Mouse (Mus musculus): ENCODE measurements around the gene Foxj1. TPM values are rescaled to one million over a fixed set of nuclear protein-coding genes. Genes with fewer than 3 reads are reported as not detected.
"Not testable (repeated sequence)": the region's sequence is repeated elsewhere in the genome, so short reads cannot be mapped to it uniquely, and the experiment has no call there.

The Foxj1 gene
- total and polyA plus RNA-seq, 3 experiments = 0.26 to 3.0 (median 2.6) TPM

DNA sequence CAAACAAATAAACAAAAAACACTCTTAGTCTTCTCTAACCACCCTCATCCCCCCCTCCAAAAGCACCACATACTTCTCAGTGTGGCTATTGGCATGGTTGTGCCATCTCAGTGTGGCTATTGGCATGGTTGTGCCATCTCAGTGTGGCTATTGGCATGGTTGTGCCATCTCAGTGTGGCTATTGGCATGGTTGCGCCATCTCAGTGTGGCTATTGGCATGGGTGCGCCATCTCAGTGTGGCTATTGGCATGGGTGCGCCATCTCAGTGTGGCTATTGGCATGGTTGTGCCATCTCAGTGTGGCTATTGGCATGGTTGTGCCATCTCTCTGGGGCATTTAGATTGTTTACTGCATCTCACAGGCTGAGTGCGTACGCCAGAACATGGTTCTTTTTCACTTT, 25.7 kb upstream of the Foxj1 start:
- H3K4me2 ChIP-seq (ENCODE audit: insufficient read depth, low read depth, poor library complexity, severe bottlenecking); H3K4me3 ChIP-seq (replicated peaks in 1 of 3; ENCODE audit: low read depth in 2 of 3, low read length in 2 of 3, poor library complexity in 1 of 3); H3K79me2 ChIP-seq (replicated peaks; ENCODE audit: control insufficient read depth, extremely low read depth, insufficient read depth, poor library complexity, severe bottlenecking); H3K27ac ChIP-seq (ENCODE audit: insufficient read depth, low read depth); dilution Hi-C loops (cut with MboI; ENCODE audit: extremely low pct_ligation_motif_present, extremely low pct_unique_long_range_greater_than_20kb, low sequenced_read_pairs); H3K9ac ChIP-seq (ENCODE audit: insufficient read depth, low read depth); H3K9me3 ChIP-seq (replicated peaks; ENCODE audit: low read length); DNase-seq (ENCODE audit: extremely low read depth); H3K27me3 ChIP-seq (replicated peaks); in situ Hi-C loops (cut with MboI; ENCODE audit: low pct_ligation_motif_present, low pct_unique_long_range_greater_than_20kb, low sequenced_read_pairs): not testable (repeated sequence)
- Histone ChIP-seq H3K4me1 (ENCODE audit: control insufficient read depth in 1 of 2, insufficient read depth in 2 of 2) (peaks cover 31 to 56% of the 10 kb centered on the region in 2 experiments), H3K36me3 (replicated peaks in 1 of 2; ENCODE audit: control insufficient read depth in 1 of 2, insufficient read depth in 1 of 2, low read length in 1 of 2) (peaks cover 19 to 32% of the 10 kb centered on the region in 2 experiments)

DNA sequence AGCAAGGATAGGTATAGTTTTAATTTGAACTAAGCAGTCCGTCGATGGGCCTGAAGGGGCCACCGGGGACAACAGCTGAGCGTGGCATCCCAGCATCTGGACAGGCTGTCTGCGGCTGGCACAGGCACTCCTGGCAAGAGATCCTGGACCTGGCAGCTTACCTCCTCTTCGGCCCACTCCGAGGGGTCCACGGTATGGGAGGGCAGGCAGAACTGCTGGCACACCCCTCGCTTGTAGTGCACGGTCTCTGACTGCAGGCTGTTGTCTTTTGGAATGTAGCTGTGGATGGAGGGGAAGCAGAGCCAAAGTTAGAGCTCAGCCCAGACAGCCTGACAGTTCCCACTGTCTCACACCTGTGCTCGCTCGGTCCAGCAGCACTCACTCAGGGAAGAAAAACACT, 24.5 kb upstream of the Foxj1 start:
- Histone ChIP-seq H3K27me3 (replicated peaks) (no peaks in the 10 kb centered on the region), H3K27ac (ENCODE audit: insufficient read depth, low read depth) (no peak overlapping the region), H3K4me2 (ENCODE audit: insufficient read depth, low read depth, poor library complexity, severe bottlenecking) (no peak overlapping the region), H3K79me2 (replicated peaks; ENCODE audit: control insufficient read depth, extremely low read depth, insufficient read depth, poor library complexity, severe bottlenecking) (no peaks in the 10 kb centered on the region), H3K36me3 (replicated peaks in 1 of 2; ENCODE audit: control insufficient read depth in 1 of 2, insufficient read depth in 1 of 2, low read length in 1 of 2) (peaks cover 28 to 44% of the 10 kb centered on the region in 2 experiments), H3K4me3 (replicated peaks in 1 of 3; ENCODE audit: low read depth in 2 of 3, low read length in 2 of 3, poor library complexity in 1 of 3) (no peak overlapping the region), H3K4me1 (ENCODE audit: control insufficient read depth in 1 of 2, insufficient read depth in 2 of 2) (peaks cover 31 to 56% of the 10 kb centered on the region in 2 experiments), H3K9ac (ENCODE audit: insufficient read depth, low read depth) (no peak overlapping the region), H3K9me3 (replicated peaks; ENCODE audit: low read length) (peaks cover 5% of the 10 kb centered on the region)
- TF ChIP-seq POLR2AphosphoS2 (IDR thresholded peaks at IDR 0.05; ENCODE audit: low read depth, low read length) (no peak), GABPA (IDR thresholded peaks at IDR 0.05; ENCODE audit: insufficient replicate concordance, low read depth, low read length) (no peak), USF2 (conservative IDR thresholded peaks at IDR 0.05; ENCODE audit: low read depth, low read length) (no peak), TCF12 (IDR thresholded peaks at IDR 0.05; ENCODE audit: low read depth, low read length) (no peak), NELFE (IDR thresholded peaks at IDR 0.05; ENCODE audit: low read depth, low read length) (no peak), USF1 (IDR thresholded peaks at IDR 0.05; ENCODE audit: low read depth, low read length) (no peak), EP300 (IDR thresholded peaks at IDR 0.05; ENCODE audit: low read length) (no peak), ZC3H11A (IDR thresholded peaks at IDR 0.05; ENCODE audit: low read depth, low read length) (no peak), KAT2A (IDR thresholded peaks at IDR 0.05; ENCODE audit: insufficient replicate concordance, low read length) (no peak)
- dilution Hi-C loops (cut with MboI; ENCODE audit: extremely low pct_ligation_motif_present, extremely low pct_unique_long_range_greater_than_20kb, low sequenced_read_pairs) (no loop called here), in situ Hi-C loops (cut with MboI; ENCODE audit: low pct_ligation_motif_present, low pct_unique_long_range_greater_than_20kb, low sequenced_read_pairs) (no loop called here)
- DNase-seq (ENCODE audit: extremely low read depth) = no peak

DNA sequence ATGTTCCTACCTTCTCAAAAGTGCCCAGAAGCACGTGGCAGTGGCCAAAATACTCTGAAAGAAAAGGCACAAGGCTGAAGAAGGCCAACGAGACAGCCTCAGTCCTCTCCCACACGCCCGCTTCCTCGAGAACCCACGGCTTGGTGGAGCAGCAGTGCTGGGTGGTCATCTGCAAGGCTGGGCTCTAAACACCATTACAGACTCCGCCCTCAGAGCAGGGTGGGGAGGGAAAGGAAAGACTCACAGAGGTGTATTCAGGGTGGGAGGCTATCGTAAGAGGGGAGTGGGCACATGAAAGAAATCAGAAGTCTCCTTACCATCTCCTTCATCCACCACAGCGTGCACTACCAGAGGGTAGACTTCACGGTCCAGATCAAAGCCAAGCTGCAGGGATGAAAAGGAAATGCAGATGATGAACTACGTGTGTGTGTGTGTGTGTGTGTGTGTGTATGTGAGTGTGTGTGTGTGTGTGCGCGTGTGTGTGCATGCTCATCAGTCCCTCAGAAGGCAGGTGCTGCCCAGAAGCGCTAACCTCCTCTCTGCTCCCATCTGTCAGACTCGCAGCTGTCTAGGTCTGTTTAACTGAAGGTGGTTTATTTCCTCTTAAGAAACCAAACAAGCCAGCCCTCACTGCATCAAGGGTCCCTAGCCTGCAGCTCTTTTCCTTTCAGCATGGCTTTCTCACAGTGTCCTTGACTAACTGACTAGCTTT, 23.9 kb upstream of the Foxj1 start:
- no peak overlapping the region for H3K4me2 ChIP-seq (ENCODE audit: insufficient read depth, low read depth, poor library complexity, severe bottlenecking)
- no peak overlapping the region for H3K27ac ChIP-seq (ENCODE audit: insufficient read depth, low read depth)
- peaks cover 5% of the 10 kb centered on the region for H3K9me3 ChIP-seq (replicated peaks; ENCODE audit: low read length)
- dilution Hi-C loops (cut with MboI; ENCODE audit: extremely low pct_ligation_motif_present, extremely low pct_unique_long_range_greater_than_20kb, low sequenced_read_pairs) = no loop called here
- no peaks in the 10 kb centered on the region for H3K79me2 ChIP-seq (replicated peaks; ENCODE audit: control insufficient read depth, extremely low read depth, insufficient read depth, poor library complexity, severe bottlenecking)
- in situ Hi-C loops (cut with MboI; ENCODE audit: low pct_ligation_motif_present, low pct_unique_long_range_greater_than_20kb, low sequenced_read_pairs) = no loop called here
- no peak overlapping the region for H3K9ac ChIP-seq (ENCODE audit: insufficient read depth, low read depth)
- peaks cover 34 to 49% of the 10 kb centered on the region in 2 experiments for H3K36me3 ChIP-seq (replicated peaks in 1 of 2; ENCODE audit: control insufficient read depth in 1 of 2, insufficient read depth in 1 of 2, low read length in 1 of 2)
- H3K4me3 ChIP-seq (replicated peaks in 1 of 3; ENCODE audit: low read depth in 2 of 3, low read length in 2 of 3, poor library complexity in 1 of 3) = no peak overlapping the region
- peak; percentile 50 for DNase-seq (ENCODE audit: extremely low read depth)
- TF ChIP-seq USF1 (IDR thresholded peaks at IDR 0.05; ENCODE audit: low read depth, low read length) = no peak
- TF ChIP-seq CHD2 (IDR thresholded peaks at IDR 0.05; ENCODE audit: low read length) = no peak
- TF ChIP-seq EP300 (IDR thresholded peaks at IDR 0.05; ENCODE audit: low read length) = peak; percentile 20; the same call in 1 of the 2 replicates
- TF ChIP-seq MXI1 (IDR thresholded peaks at IDR 0.05; ENCODE audit: low read depth, low read length) = no peak
- TF ChIP-seq SMC3 (IDR thresholded peaks at IDR 0.05; ENCODE audit: low read depth, low read length) = no peak
- no peak for TF ChIP-seq ZMIZ1 (IDR thresholded peaks at IDR 0.05; ENCODE audit: low read depth, low read length)
- TF ChIP-seq ETS1 (conservative IDR thresholded peaks at IDR 0.05; ENCODE audit: low read depth, low read length) = peak; percentile 30; the same call in 1 of the 2 replicates
- peak; percentile 51; the same call in 1 of the 2 replicates for TF ChIP-seq TCF12 (IDR thresholded peaks at IDR 0.05; ENCODE audit: low read depth, low read length)
- TF ChIP-seq CHD1 (IDR thresholded peaks at IDR 0.05; ENCODE audit: low read depth, low read length) = no peak
- TF ChIP-seq MEF2A (IDR thresholded peaks at IDR 0.05; ENCODE audit: borderline replicate concordance, low read depth, low read length) = no peak
- TF ChIP-seq HCFC1 (IDR thresholded peaks at IDR 0.05; ENCODE audit: low read depth, low read length) = no peak
- TF ChIP-seq BHLHE40 (IDR thresholded peaks at IDR 0.05; ENCODE audit: low read depth, low read length) = peak; percentile 15; the same call in 1 of the 2 replicates
- no peak for TF ChIP-seq KAT2A (IDR thresholded peaks at IDR 0.05; ENCODE audit: insufficient replicate concordance, low read length)
- TF ChIP-seq ZNF384 (IDR thresholded peaks at IDR 0.05; ENCODE audit: low read depth, low read length) = no peak
- no peaks in the 10 kb centered on the region for H3K27me3 ChIP-seq (replicated peaks)
- H3K4me1 ChIP-seq (ENCODE audit: control insufficient read depth in 1 of 2, insufficient read depth in 2 of 2) = peaks cover 31 to 55% of the 10 kb centered on the region in 2 experiments

Data from CH12.LX (cell line).